Mouse (Mus musculus) lung, postnatal 4 days (tissue): ENCODE measurements around the gene Nlrx1.

Experiments used
- DNase-seq, 2 experiments: peaks; one replicate each; pipeline ENCODE4 v3.0.0; 2021

Nlrx1 gene

GRCm38 (mm10) chr9:44234479-44235427 is 33.6 kb downstream of the Nlrx1 start:
- DNase-seq: peak; percentile 74 to 80

- DNase-seq: peak; percentile 99
Observed at GRCm38 (mm10) chr9:44233802-44234478, 34.5 kb downstream of the Nlrx1 start, which contains the start of gene Cbl. Gene Cbl, minus strand, starts transcription at chr9:44234049.

- DNase-seq: no peak
Observed at GRCm38 (mm10) chr9:44233021-44233801, 35.2 kb downstream of the Nlrx1 start.

GRCm38 (mm10) chr9:44231609-44232008 is 36.8 kb downstream of the Nlrx1 start:
- no peak for DNase-seq

GRCm38 (mm10) chr9:44225993-44226392 is 42.4 kb downstream of the Nlrx1 start:
- no peak for DNase-seq

- DNase-seq: no peak
Observed at GRCm38 (mm10) chr9:44213538-44213937, 54.9 kb downstream of the Nlrx1 start.

GRCm38 (mm10) chr9:44212406-44212805 is 56.0 kb downstream of the Nlrx1 start:
- no peak for DNase-seq

GRCm38 (mm10) chr9:44209416-44209815 is 59.0 kb downstream of the Nlrx1 start:
- DNase-seq: no peak

- no peak for DNase-seq
Observed at GRCm38 (mm10) chr9:44207840-44208239, 60.6 kb downstream of the Nlrx1 start.
